Mouse (Mus musculus): Measurements from ENCODE around the gene Snx9.

Snx9 gene

GRCm38 (mm10) chr17:5843641-5843990, 2.5 kb downstream of the Snx9 start:
- DNase-seq (ENCODE audit: low spot score) = no peak

GRCm38 (mm10) chr17:5845376-5845775, 4.2 kb downstream of the Snx9 start:
- DNase-seq (ENCODE audit: low spot score) = no peak

GRCm38 (mm10) chr17:5846101-5846500, 5.0 kb downstream of the Snx9 start:
- DNase-seq (ENCODE audit: low spot score) = no peak

- no peak for DNase-seq (ENCODE audit: low spot score)
Measured at GRCm38 (mm10) chr17:5848706-5849415, 7.7 kb downstream of the Snx9 start.

- DNase-seq (ENCODE audit: low spot score) = no peak
Measured at GRCm38 (mm10) chr17:5849421-5849910, 8.3 kb downstream of the Snx9 start.

GRCm38 (mm10) chr17:5850031-5850430, 8.9 kb downstream of the Snx9 start:
- DNase-seq (ENCODE audit: low spot score) = no peak

- no peak for DNase-seq (ENCODE audit: low spot score)
Measured at GRCm38 (mm10) chr17:5850476-5850875, 9.3 kb downstream of the Snx9 start.

GRCm38 (mm10) chr17:5853936-5854335, 12.8 kb downstream of the Snx9 start:
- no peak for DNase-seq (ENCODE audit: low spot score)

- no peak for DNase-seq (ENCODE audit: low spot score)
Measured at GRCm38 (mm10) chr17:5855560-5855959, 14.4 kb downstream of the Snx9 start.

GRCm38 (mm10) chr17:5856426-5856825, 15.3 kb downstream of the Snx9 start:
- DNase-seq (ENCODE audit: low spot score) = no peak

- no peak for DNase-seq (ENCODE audit: low spot score)
Measured at GRCm38 (mm10) chr17:5857206-5857605, 16.1 kb downstream of the Snx9 start.

- DNase-seq (ENCODE audit: low spot score) = no peak
Measured at GRCm38 (mm10) chr17:5858209-5858608, 17.1 kb downstream of the Snx9 start.

- DNase-seq (ENCODE audit: low spot score) = no peak
Measured at GRCm38 (mm10) chr17:5862285-5862684, 21.2 kb downstream of the Snx9 start.

- no peak for DNase-seq (ENCODE audit: low spot score)
Measured at GRCm38 (mm10) chr17:5862869-5863268, 21.7 kb downstream of the Snx9 start.

- DNase-seq (ENCODE audit: low spot score) = no peak
Measured at GRCm38 (mm10) chr17:5863745-5864144, 22.6 kb downstream of the Snx9 start.

- no peak for DNase-seq (ENCODE audit: low spot score)
Measured at GRCm38 (mm10) chr17:5867456-5867855, 26.3 kb downstream of the Snx9 start.

- no peak for DNase-seq (ENCODE audit: low spot score)
Measured at GRCm38 (mm10) chr17:5868319-5869031, 27.3 kb downstream of the Snx9 start.

- DNase-seq (ENCODE audit: low spot score) = no peak
Measured at GRCm38 (mm10) chr17:5869461-5869860, 28.3 kb downstream of the Snx9 start.

- no peak for DNase-seq (ENCODE audit: low spot score)
Measured at GRCm38 (mm10) chr17:5870002-5870401, 28.9 kb downstream of the Snx9 start.

- DNase-seq (ENCODE audit: low spot score) = no peak
Measured at GRCm38 (mm10) chr17:5870696-5871095, 29.6 kb downstream of the Snx9 start.

- DNase-seq (ENCODE audit: low spot score) = no peak
Measured at GRCm38 (mm10) chr17:5872506-5872905, 31.4 kb downstream of the Snx9 start.

- DNase-seq (ENCODE audit: low spot score) = no peak
Measured at GRCm38 (mm10) chr17:5874565-5874964, 33.4 kb downstream of the Snx9 start.

GRCm38 (mm10) chr17:5877611-5878157, 36.6 kb downstream of the Snx9 start:
- DNase-seq (ENCODE audit: low spot score) = no peak

Data from urinary bladder, postnatal 10 days (tissue).